Comparison of ENCODE assay signal across 10 mouse cellular contexts in genomic region chr11:102027361-102028017, GRCm38 (mm10). TPM values are rescaled to one million over a fixed set of nuclear protein-coding genes. Genes with fewer than 3 reads are reported as not detected.
A peak's percentile ranks its signal among the peaks of the same experiment; 100 is the strongest.
DNase-seq lines count a peak whose midpoint lies in the region; ATAC-seq and TF ChIP-seq lines count a peak whose summit lies in the region.
"Had no signal": no experiment of that assay in that cellular context is flagged by ENCODE, and none has a peak within 500 bp of the region (broad histone marks: within the 10 kb centered on the region; RNA-seq: fewer than 3 reads in every experiment).

No protein-coding gene starts in this region.

- no peak overlapping the region for H3K9ac ChIP-seq in embryonic facial prominence, embryonic 15.5 days
- H3K9ac ChIP-seq in liver, embryonic 13.5 days = no peak overlapping the region

- H3K36me3 ChIP-seq in E14TG2a.4 (ENCODE audit: insufficient read depth, low read length) = no peaks in the 10 kb centered on the region
- H3K36me3 ChIP-seq in embryonic facial prominence, embryonic 15.5 days = no peaks in the 10 kb centered on the region
- H3K36me3 ChIP-seq in liver, embryonic 13.5 days = no peaks in the 10 kb centered on the region

- 7% methylated on average over 12 of the region's 12 CpGs for WGBS in embryonic facial prominence, embryonic 15.5 days
- 14% methylated on average over 12 of the region's 12 CpGs for WGBS in liver, embryonic 13.5 days (ENCODE audit: insufficient replicate concordance)

- H3K27me3 ChIP-seq in E14TG2a.4 (ENCODE audit: insufficient read depth, low read length) = peaks cover 67% of the 10 kb centered on the region
- 0 out of 2 replicates have a peak, but pooled peaks cover 8% of the 10 kb centered on the region for H3K27me3 ChIP-seq in embryonic facial prominence, embryonic 15.5 days
- peaks cover 59% of the 10 kb centered on the region for H3K27me3 ChIP-seq in liver, embryonic 13.5 days

- H3K27ac ChIP-seq in embryonic facial prominence, embryonic 15.5 days (replicated peaks) = peak overlapping the region; percentile 2; the same call in 1 of the 2 replicates
- H3K27ac ChIP-seq in liver, embryonic 13.5 days = no peak overlapping the region

- H3K4me2 ChIP-seq in embryonic facial prominence, embryonic 15.5 days (replicated peaks) = peak overlapping the region; percentile 95
- H3K4me2 ChIP-seq in liver, embryonic 13.5 days = peak overlapping the region; percentile 79

- H3K4me1 ChIP-seq in E14TG2a.4 (replicated peaks; ENCODE audit: low read depth, low read length) = peaks cover 31% of the 10 kb centered on the region
- H3K4me1 ChIP-seq in embryonic facial prominence, embryonic 15.5 days = peaks cover 22% of the 10 kb centered on the region
- peaks cover 27% of the 10 kb centered on the region for H3K4me1 ChIP-seq in liver, embryonic 13.5 days (replicated peaks)

- ATAC-seq in embryonic facial prominence, embryonic 15.5 days (ENCODE audit: insufficient number of reproducible peaks, low FRiP score, low TSS enrichment, low read depth) = no peak
- ATAC-seq in liver, embryonic 13.5 days (ENCODE audit: low read depth) = no peak
- ATAC-seq in erythroid progenitor cell, adult 5-6 weeks (replicated peaks; ENCODE audit: low FRiP score, poor library complexity, severe bottlenecking) = no peak

- peak; percentile 75 for DNase-seq in cerebellum, adult 11-12 months
- DNase-seq in cerebellum, adult 11 months = no peak
- DNase-seq in liver, embryonic 13.5 days = no peak
- no peak for DNase-seq in thymus, postnatal 14 days
- DNase-seq in kidney, postnatal 36 days = no peak

- H3K4me3 ChIP-seq in E14TG2a.4 (replicated peaks; ENCODE audit: low read length) = peak overlapping the region; percentile 84
- peak overlapping the region; percentile 68 for H3K4me3 ChIP-seq in embryonic facial prominence, embryonic 15.5 days (replicated peaks)
- peak overlapping the region; percentile 59 for H3K4me3 ChIP-seq in liver, embryonic 13.5 days (replicated peaks)

- TF ChIP-seq CTCF in E14TG2a.4 (conservative IDR thresholded peaks at IDR 0.05; ENCODE audit: low read length) = no peak

- H3K9me3 ChIP-seq in E14TG2a.4 (ENCODE audit: low read length) = no peaks in the 10 kb centered on the region
- H3K9me3 ChIP-seq in embryonic facial prominence, embryonic 15.5 days (replicated peaks) = no peaks in the 10 kb centered on the region
- no peaks in the 10 kb centered on the region for H3K9me3 ChIP-seq in liver, embryonic 13.5 days (replicated peaks)

RNA-seq across cellular contexts. Expression of gene Mpp3, which starts 0.8 kb away (rescaled TPM):
- 5.5 and 6.2 TPM in 2 replicates for polyA plus RNA-seq in embryonic facial prominence, embryonic 15.5 days (2015; fragmentation: Nextera tagmentation; extraction: Ambion mirVana)
- polyA plus RNA-seq in liver, embryonic 13.5 days (2015; fragmentation: Nextera tagmentation; extraction: Ambion mirVana) = 0.24 and 0.36 TPM in 2 replicates
- not detected in 2 replicates for total RNA-seq in erythroid progenitor cell, adult 5-6 weeks (2015; ENCODE audit: low replicate concordance)
- total RNA-seq in erythroid progenitor cell, adult 5-6 weeks (2017; ENCODE audit: low replicate concordance) = not detected in 2 replicates

RNA-seq across cellular contexts. Expression of gene Cd300lg, which starts 13.8 kb away (rescaled TPM):
- 1.5 and 2.1 TPM in 2 replicates for polyA plus RNA-seq in embryonic facial prominence, embryonic 15.5 days (2015; fragmentation: Nextera tagmentation; extraction: Ambion mirVana)
- 0.51 and 0.63 TPM in 2 replicates for polyA plus RNA-seq in liver, embryonic 13.5 days (2015; fragmentation: Nextera tagmentation; extraction: Ambion mirVana)
- total RNA-seq in erythroid progenitor cell, adult 5-6 weeks (2015; ENCODE audit: low replicate concordance) = 0.42 and 3.6 TPM in 2 replicates
- total RNA-seq in erythroid progenitor cell, adult 5-6 weeks (2017; ENCODE audit: low replicate concordance) = 0.23 and 0.64 TPM in 2 replicates
- total RNA-seq: hematopoietic stem cell, adult 5-6 weeks had no signal
- polyA plus RNA-seq: C2C12 had no signal

RNA-seq across cellular contexts. Expression of gene Dusp3, which starts 40.7 kb away (rescaled TPM):
- polyA plus RNA-seq in embryonic facial prominence, embryonic 15.5 days (2015; fragmentation: Nextera tagmentation; extraction: Ambion mirVana) = 26.2 and 29.9 TPM in 2 replicates
- polyA plus RNA-seq in liver, embryonic 13.5 days (2015; fragmentation: Nextera tagmentation; extraction: Ambion mirVana) = 9.8 and 11.2 TPM in 2 replicates
- 0.42 and 3.2 TPM in 2 replicates for total RNA-seq in erythroid progenitor cell, adult 5-6 weeks (2015; ENCODE audit: low replicate concordance)
- 1.6 and 2.7 TPM in 2 replicates for total RNA-seq in erythroid progenitor cell, adult 5-6 weeks (2017; ENCODE audit: low replicate concordance)

RNA-seq across cellular contexts. Expression of gene Cfap97d1, which starts 43.4 kb away (rescaled TPM):
- polyA plus RNA-seq in embryonic facial prominence, embryonic 15.5 days (2015; fragmentation: Nextera tagmentation; extraction: Ambion mirVana) = not detected in 2 replicates
- polyA plus RNA-seq in liver, embryonic 13.5 days (2015; fragmentation: Nextera tagmentation; extraction: Ambion mirVana) = not detected in 2 replicates
- total RNA-seq in erythroid progenitor cell, adult 5-6 weeks (2015; ENCODE audit: low replicate concordance) = not detected in 2 replicates
- total RNA-seq in erythroid progenitor cell, adult 5-6 weeks (2017; ENCODE audit: low replicate concordance) = not detected in 2 replicates
- total RNA-seq: hematopoietic stem cell, adult 5-6 weeks had no signal
- polyA plus RNA-seq: C2C12 had no signal
